8 mouse cellular contexts compared by ENCODE assay signal in genomic region chr5:129586016-129586415, GRCm38 (mm10). TPM values are rescaled to one million over a fixed set of nuclear protein-coding genes. Genes with fewer than 3 reads are reported as not detected.
A peak's percentile ranks its signal among the peaks of the same experiment; 100 is the strongest.
DNase-seq lines count a peak whose midpoint lies in the region; ATAC-seq lines count a peak whose summit lies in the region.

No protein-coding gene starts in this region.

- peaks cover 31% of the 10 kb centered on the region for H3K4me1 ChIP-seq in limb, embryonic 13.5 days
- H3K4me1 ChIP-seq in midbrain, embryonic 15.5 days = peaks cover 42% of the 10 kb centered on the region

- peak; percentile 27 for DNase-seq in 416B (ENCODE audit: low read depth)
- peak; percentile 92 for DNase-seq in adrenal gland, postnatal 10 days
- DNase-seq in embryo, embryonic 11.5 days (ENCODE audit: low read depth, low spot score) = peak; percentile 81
- DNase-seq in heart, adult 11 months = peak; percentile 97
- peak; percentile 57 for DNase-seq in kidney, adult 11 months
- peak; percentile 77 to 87 for DNase-seq in spleen, postnatal 10 days (ENCODE audit: low spot score in 2 of 2)

- peaks cover 80% of the 10 kb centered on the region for H3K27me3 ChIP-seq in limb, embryonic 13.5 days
- H3K27me3 ChIP-seq in midbrain, embryonic 15.5 days (replicated peaks) = peaks cover 9% of the 10 kb centered on the region

- no peak overlapping the region for H3K27ac ChIP-seq in limb, embryonic 13.5 days
- peak overlapping the region; percentile 68; the same call in 1 of the 2 replicates for H3K27ac ChIP-seq in midbrain, embryonic 15.5 days

- WGBS in limb, embryonic 13.5 days = under 1% methylated on average over 17 of the region's 17 CpGs
- WGBS in midbrain, embryonic 15.5 days = 0% methylated on average over 16 of the region's 17 CpGs

- ATAC-seq in limb, embryonic 13.5 days (ENCODE audit: low FRiP score, low read depth) = peak; percentile 26; the same call in 1 of the 2 replicates
- ATAC-seq in midbrain, embryonic 15.5 days (replicated peaks) = peak; percentile 25

- no peaks in the 10 kb centered on the region for H3K9me3 ChIP-seq in limb, embryonic 13.5 days
- H3K9me3 ChIP-seq in midbrain, embryonic 15.5 days = no peaks in the 10 kb centered on the region

- no peaks in the 10 kb centered on the region for H3K36me3 ChIP-seq in limb, embryonic 13.5 days
- H3K36me3 ChIP-seq in midbrain, embryonic 15.5 days (replicated peaks) = no peaks in the 10 kb centered on the region

- peak overlapping the region; percentile 69 for H3K4me3 ChIP-seq in limb, embryonic 13.5 days
- peak overlapping the region; percentile 87 for H3K4me3 ChIP-seq in midbrain, embryonic 15.5 days

- peak overlapping the region; percentile 100 for H3K4me2 ChIP-seq in limb, embryonic 13.5 days (replicated peaks)
- peak overlapping the region; percentile 99 for H3K4me2 ChIP-seq in midbrain, embryonic 15.5 days

- H3K9ac ChIP-seq in limb, embryonic 13.5 days = peak overlapping the region; percentile 48; the same call in 1 of the 2 replicates
- peak overlapping the region; percentile 34 for H3K9ac ChIP-seq in midbrain, embryonic 15.5 days

RNA-seq across cellular contexts. Expression of gene Mmp17, which starts 2.0 kb away (rescaled TPM):
- total RNA-seq in adrenal gland, postnatal 10 days (2021) = 1 to 10 TPM; 1.3 to 2.4 TPM
- polyA plus RNA-seq in limb, embryonic 13.5 days (2015; fragmentation: Nextera tagmentation; extraction: Ambion mirVana) = 1.6 and 2.1 TPM in 2 replicates
- polyA plus RNA-seq in midbrain, embryonic 15.5 days (2015; fragmentation: Nextera tagmentation; extraction: Ambion mirVana) = 13.2 and 14.5 TPM in 2 replicates

Comparison
In these comparisons a context has a peak if more than half of its experiments do, and no peak if none do; other contexts are left out.
1. DNase-seq: peak in every context shown above with its lines; median percentile 97 in heart, adult 11 months; 92 in adrenal gland, postnatal 10 days; 82 in spleen, postnatal 10 days; 81 in embryo, embryonic 11.5 days; 57 in kidney, adult 11 months; 27 in 416B.